Mouse (Mus musculus): ENCODE measurements around the gene Ugt1a5. TPM values are rescaled to one million over a fixed set of nuclear protein-coding genes. Genes with fewer than 3 reads are reported as not detected.

Ugt1a5 gene
- polyA plus RNA-seq, 1 experiment from 2014 or later = not detected

DNA sequence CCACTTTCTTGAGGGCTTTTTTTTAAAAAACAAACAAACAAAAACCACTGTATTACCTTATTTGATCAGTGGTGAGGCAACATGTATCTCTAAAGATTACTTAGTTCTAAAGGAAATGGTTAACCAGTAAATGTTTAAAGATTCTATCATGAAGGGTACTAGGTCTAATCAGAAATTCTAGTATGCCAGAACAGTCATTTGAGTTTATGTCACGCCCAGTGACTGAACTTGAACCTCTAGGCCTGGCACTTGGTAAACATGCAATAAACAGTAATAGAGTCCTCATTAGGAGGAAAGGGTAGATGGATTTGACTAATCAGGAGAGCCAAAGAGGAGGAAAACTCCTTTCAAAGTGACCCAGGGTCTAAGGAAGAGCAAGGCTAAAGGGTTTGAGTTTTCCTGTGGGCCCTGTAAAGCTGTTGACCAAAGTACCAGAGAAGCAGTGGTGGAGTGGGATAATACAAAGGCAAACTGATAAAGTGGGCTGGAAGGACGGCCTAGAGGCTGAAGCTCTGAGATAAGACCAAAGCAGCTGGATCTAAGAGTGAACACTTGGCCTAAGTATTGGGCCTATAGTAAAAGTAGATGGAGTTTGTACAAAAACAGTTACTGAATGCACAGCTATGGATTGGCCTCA, 41.1 kb downstream of the Ugt1a5 start:
- H3K9ac ChIP-seq (replicated peaks; ENCODE audit: low read length) = no peak overlapping the region
- ATAC-seq (ENCODE audit: low FRiP score, low TSS enrichment) (no peak), DNase-seq (no peak)
- H3K27me3 ChIP-seq (ENCODE audit: control insufficient read depth, insufficient read depth, low read length) = no peaks in the 10 kb centered on the region
- H3K27ac ChIP-seq (replicated peaks; ENCODE audit: low read depth, low read length) = no peak overlapping the region
- no peak overlapping the region for H3K4me2 ChIP-seq (ENCODE audit: low read length)
- H3K36me3 ChIP-seq (ENCODE audit: control insufficient read depth, insufficient read depth, low read length) = no peaks in the 10 kb centered on the region
- 0 out of 2 replicates have a peak, but pooled peaks cover 5% of the 10 kb centered on the region for H3K4me1 ChIP-seq (ENCODE audit: control insufficient read depth, insufficient read depth, low read length)
- H3K4me3 ChIP-seq (replicated peaks; ENCODE audit: low read depth, low read length) = no peak overlapping the region
- peaks cover 29% of the 10 kb centered on the region for H3K9me3 ChIP-seq (ENCODE audit: control insufficient read depth, low read length)
- 72% methylated on average over 2 of the region's 2 CpGs for WGBS

DNA sequence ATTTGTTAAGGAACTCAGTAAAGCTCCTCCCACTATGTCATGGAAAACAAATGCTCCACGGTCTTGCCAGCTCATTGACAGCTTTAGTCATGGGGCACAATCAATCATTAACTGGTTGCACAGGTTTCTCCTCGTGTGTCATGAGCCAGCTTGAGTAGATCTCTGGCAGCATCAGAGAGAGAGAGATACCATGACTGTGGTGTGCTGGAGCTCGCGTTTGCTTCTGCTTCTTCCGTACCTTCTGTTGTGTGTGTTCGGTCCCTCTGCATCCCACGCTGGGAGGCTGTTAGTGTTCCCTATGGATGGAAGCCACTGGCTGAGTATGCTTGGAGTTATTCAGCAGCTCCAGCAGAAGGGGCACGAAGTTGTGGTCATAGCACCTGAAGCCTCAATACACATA, 46.0 kb downstream of the Ugt1a5 start, which contains the start of gene Ugt1a1:
Ugt1a1 (plus strand) TSS at position 148 of the 400 bp plus-strand sequence.
- WGBS = 70% methylated on average over 8 of the region's 8 CpGs
- 0 out of 2 replicates have a peak, but pooled peaks have one; percentile 5 for ATAC-seq (ENCODE audit: low FRiP score, low TSS enrichment)
- Histone ChIP-seq H3K4me1 (ENCODE audit: control insufficient read depth, insufficient read depth, low read length) (no peaks in the 10 kb centered on the region), H3K9ac (replicated peaks; ENCODE audit: low read length) (no peak within 1 kb of the TSS), H3K27me3 (ENCODE audit: control insufficient read depth, insufficient read depth, low read length) (no peaks in the 10 kb centered on the region), H3K4me2 (ENCODE audit: low read length) (no peak within 1 kb of the TSS), H3K9me3 (ENCODE audit: control insufficient read depth, low read length) (peaks cover 53% of the 10 kb centered on the region), H3K4me3 (replicated peaks; ENCODE audit: low read depth, low read length) (no peak within 1 kb of the TSS), H3K36me3 (ENCODE audit: control insufficient read depth, insufficient read depth, low read length) (no peaks in the 10 kb centered on the region), H3K27ac (replicated peaks; ENCODE audit: low read depth, low read length) (no peak within 1 kb of the TSS)
- DNase-seq = peak; percentile 1

DNA sequence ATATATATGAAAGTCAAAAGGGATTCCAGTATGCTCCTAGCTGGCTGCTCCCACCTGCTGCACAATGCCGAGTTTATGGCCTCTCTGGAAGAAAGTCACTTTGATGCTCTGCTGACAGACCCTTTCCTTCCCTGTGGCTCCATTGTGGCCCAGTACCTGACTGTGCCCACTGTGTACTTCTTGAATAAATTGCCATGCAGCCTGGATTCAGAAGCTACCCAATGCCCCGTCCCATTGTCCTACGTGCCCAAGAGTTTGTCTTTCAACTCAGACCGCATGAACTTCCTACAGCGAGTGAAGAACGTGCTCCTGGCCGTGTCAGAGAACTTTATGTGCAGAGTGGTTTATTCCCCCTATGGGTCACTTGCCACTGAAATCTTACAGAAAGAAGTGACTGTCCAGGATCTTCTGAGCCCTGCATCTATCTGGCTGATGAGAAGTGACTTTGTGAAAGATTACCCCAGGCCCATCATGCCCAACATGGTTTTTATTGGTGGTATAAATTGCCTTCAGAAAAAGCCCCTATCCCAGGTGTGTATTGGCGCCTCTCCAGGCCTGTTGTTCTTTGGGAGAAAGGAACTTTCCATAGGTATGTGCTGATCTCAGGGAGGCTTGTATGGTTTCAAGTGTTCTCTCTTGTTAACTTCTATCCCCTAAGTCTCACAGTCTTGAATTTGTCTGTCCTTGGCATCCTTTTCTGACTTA, 46.7 kb downstream of the Ugt1a5 start:
- Histone ChIP-seq H3K9ac (replicated peaks; ENCODE audit: low read length) (no peak overlapping the region), H3K9me3 (ENCODE audit: control insufficient read depth, low read length) (peaks cover 60% of the 10 kb centered on the region), H3K4me1 (ENCODE audit: control insufficient read depth, insufficient read depth, low read length) (no peaks in the 10 kb centered on the region), H3K36me3 (ENCODE audit: control insufficient read depth, insufficient read depth, low read length) (no peaks in the 10 kb centered on the region), H3K27me3 (ENCODE audit: control insufficient read depth, insufficient read depth, low read length) (no peaks in the 10 kb centered on the region), H3K27ac (replicated peaks; ENCODE audit: low read depth, low read length) (no peak overlapping the region), H3K4me3 (replicated peaks; ENCODE audit: low read depth, low read length) (no peak overlapping the region), H3K4me2 (ENCODE audit: low read length) (no peak overlapping the region)
- 60% methylated on average over 8 of the region's 8 CpGs for WGBS
- peak; percentile 2 for DNase-seq
- peak; percentile 21; the same call in 1 of the 2 replicates for ATAC-seq (ENCODE audit: low FRiP score, low TSS enrichment)

DNA sequence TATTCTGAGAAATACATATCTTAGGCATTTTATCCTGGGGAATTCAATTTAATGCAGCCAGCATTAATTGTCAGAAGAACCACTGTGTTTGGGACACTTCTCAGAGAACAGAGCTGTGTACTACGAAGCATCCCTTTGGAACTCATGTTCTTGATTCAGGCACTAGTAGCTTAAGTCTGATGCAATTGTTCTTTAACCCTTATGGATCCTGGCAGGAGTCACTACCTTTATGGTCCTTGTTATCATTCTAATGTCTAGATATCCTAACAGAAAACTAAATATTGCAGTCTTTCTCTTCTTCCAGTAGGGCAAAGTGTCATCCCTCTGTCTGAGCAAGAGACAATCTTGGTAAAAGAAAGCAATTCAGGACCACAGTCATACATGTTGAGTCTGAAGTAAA, 47.2 kb downstream of the Ugt1a5 start:
- Histone ChIP-seq H3K9ac (replicated peaks; ENCODE audit: low read length) (no peak overlapping the region), H3K4me2 (ENCODE audit: low read length) (no peak overlapping the region), H3K36me3 (ENCODE audit: control insufficient read depth, insufficient read depth, low read length) (no peaks in the 10 kb centered on the region), H3K9me3 (ENCODE audit: control insufficient read depth, low read length) (peaks cover 62% of the 10 kb centered on the region), H3K27ac (replicated peaks; ENCODE audit: low read depth, low read length) (no peak overlapping the region), H3K4me3 (replicated peaks; ENCODE audit: low read depth, low read length) (no peak overlapping the region), H3K27me3 (ENCODE audit: control insufficient read depth, insufficient read depth, low read length) (no peaks in the 10 kb centered on the region), H3K4me1 (ENCODE audit: control insufficient read depth, insufficient read depth, low read length) (no peaks in the 10 kb centered on the region)
- ATAC-seq (ENCODE audit: low FRiP score, low TSS enrichment) = no peak
- WGBS = 75% methylated on average over 1 of the region's 1 CpGs
- peak; percentile 1 for DNase-seq

DNA sequence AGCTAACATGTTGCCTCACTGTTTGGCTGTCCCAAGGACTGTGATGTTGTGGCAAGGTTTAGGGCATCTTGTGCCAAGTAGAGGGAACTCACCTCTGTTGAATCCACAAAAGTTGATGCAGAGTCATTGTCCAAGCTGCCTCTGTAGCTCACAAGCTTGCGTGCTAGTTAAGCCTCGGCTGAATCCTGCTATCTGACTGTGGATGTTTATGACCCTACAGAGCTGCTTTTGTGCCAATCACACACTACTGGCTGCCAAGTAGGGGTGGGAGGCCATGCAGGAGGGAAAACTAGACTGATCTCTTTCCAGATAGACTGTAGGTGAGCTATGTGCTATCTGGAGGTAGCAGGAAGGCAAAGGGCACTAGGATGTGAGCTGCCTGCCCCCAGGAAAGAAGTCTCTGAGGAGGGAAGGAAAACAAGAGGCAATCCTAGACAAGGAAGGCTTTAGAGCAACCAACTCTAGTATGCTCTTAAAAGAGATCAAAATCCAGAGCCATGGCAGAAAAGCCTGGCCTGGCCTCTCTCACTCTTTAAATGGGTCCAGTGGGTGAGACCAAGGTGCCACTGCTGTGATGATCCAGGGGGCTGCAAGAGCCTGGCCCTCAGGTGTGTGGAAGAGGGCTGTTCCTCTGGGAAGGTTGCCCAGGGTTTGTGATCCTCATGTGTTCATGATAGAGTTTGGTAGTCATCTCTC, 48.1 kb downstream of the Ugt1a5 start:
- Histone ChIP-seq H3K27me3 (ENCODE audit: control insufficient read depth, insufficient read depth, low read length) (no peaks in the 10 kb centered on the region), H3K9ac (replicated peaks; ENCODE audit: low read length) (no peak overlapping the region), H3K4me2 (ENCODE audit: low read length) (no peak overlapping the region), H3K4me1 (ENCODE audit: control insufficient read depth, insufficient read depth, low read length) (no peaks in the 10 kb centered on the region), H3K27ac (replicated peaks; ENCODE audit: low read depth, low read length) (no peak overlapping the region), H3K9me3 (ENCODE audit: control insufficient read depth, low read length) (peaks cover 62% of the 10 kb centered on the region), H3K36me3 (ENCODE audit: control insufficient read depth, insufficient read depth, low read length) (no peaks in the 10 kb centered on the region), H3K4me3 (replicated peaks; ENCODE audit: low read depth, low read length) (no peak overlapping the region)
- WGBS = 83% methylated on average over 2 of the region's 2 CpGs
- ATAC-seq (ENCODE audit: low FRiP score, low TSS enrichment) (peak; percentile 15), DNase-seq (peak; percentile 1)

DNA sequence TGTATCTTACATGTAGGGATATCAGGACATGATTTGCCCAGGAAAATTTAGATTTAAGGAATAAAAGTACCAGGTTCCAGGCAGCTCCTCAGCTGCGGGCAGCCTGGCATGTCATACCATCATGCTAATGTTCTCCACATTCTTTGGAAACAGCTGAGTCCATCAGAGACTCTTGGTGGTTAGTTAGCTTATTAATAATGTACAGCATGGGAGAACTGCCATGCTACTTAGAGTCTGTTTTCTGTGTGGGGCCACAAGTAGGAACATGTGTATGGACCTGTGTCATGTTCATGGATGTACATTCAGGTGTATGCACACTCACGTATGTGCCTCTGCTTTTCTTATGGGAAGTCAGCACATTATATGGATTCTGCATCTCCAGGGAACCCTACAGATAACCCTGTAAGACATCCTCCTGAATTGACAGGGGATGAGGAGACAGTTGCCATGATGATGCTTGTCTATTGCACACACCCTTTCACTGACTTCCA, 48.7 kb downstream of the Ugt1a5 start:
- ATAC-seq (ENCODE audit: low FRiP score, low TSS enrichment) (0 out of 2 replicates have a peak, but pooled peaks have one; percentile 7), DNase-seq (peak; percentile 0)
- Histone ChIP-seq H3K27me3 (ENCODE audit: control insufficient read depth, insufficient read depth, low read length) (no peaks in the 10 kb centered on the region), H3K4me1 (ENCODE audit: control insufficient read depth, insufficient read depth, low read length) (no peaks in the 10 kb centered on the region), H3K4me3 (replicated peaks; ENCODE audit: low read depth, low read length) (no peak overlapping the region), H3K27ac (replicated peaks; ENCODE audit: low read depth, low read length) (no peak overlapping the region), H3K9me3 (ENCODE audit: control insufficient read depth, low read length) (peaks cover 62% of the 10 kb centered on the region), H3K9ac (replicated peaks; ENCODE audit: low read length) (no peak overlapping the region), H3K36me3 (ENCODE audit: control insufficient read depth, insufficient read depth, low read length) (no peaks in the 10 kb centered on the region), H3K4me2 (ENCODE audit: low read length) (no peak overlapping the region)
- 80% methylated on average over 2 of the region's 2 CpGs for WGBS

DNA sequence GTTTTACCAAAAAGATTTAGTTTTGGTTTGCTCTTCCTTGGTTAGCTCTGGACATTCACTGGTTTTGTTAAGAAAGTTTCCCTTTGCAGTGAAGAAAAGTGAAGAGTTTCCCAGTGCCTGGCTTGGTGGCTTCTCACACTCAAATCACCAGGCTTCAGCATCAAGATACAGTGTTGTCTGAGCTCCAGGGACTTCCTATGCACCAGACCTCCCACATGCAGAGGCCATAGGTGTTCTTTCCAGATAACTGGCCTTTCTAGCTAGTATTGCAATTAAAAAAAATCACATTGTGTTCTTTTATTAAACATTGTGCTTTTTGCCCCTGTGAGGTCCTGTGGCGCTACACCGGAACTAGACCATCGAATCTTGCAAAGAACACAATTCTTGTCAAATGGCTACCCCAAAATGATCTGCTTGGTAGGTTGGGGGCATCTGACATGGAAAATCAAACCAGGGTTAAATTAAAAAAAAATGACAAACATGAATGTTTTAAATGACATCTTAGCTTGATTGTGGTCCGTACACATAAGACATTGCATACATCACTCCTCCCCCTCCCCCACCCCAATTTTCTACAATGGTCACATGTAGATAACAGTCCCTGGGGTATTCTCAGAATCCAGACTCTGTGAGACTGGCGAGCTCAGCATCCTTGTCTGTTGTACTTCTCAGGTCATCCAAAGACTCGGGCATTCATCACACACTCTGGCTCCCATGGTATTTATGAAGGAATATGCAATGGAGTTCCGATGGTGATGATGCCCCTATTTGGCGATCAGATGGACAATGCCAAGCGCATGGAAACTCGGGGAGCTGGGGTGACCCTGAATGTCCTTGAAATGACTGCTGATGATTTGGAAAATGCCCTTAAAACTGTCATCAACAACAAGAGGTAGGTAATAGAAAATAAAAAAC, 49.9 kb downstream of the Ugt1a5 start:
- H3K4me2 ChIP-seq (ENCODE audit: low read length) = no peak overlapping the region
- H3K36me3 ChIP-seq (ENCODE audit: control insufficient read depth, insufficient read depth, low read length) = no peaks in the 10 kb centered on the region
- H3K9me3 ChIP-seq (ENCODE audit: control insufficient read depth, low read length) = peaks cover 62% of the 10 kb centered on the region
- H3K9ac ChIP-seq (replicated peaks; ENCODE audit: low read length) = no peak overlapping the region
- WGBS = 70% methylated on average over 10 of the region's 10 CpGs
- no peak overlapping the region for H3K27ac ChIP-seq (replicated peaks; ENCODE audit: low read depth, low read length)
- no peaks in the 10 kb centered on the region for H3K27me3 ChIP-seq (ENCODE audit: control insufficient read depth, insufficient read depth, low read length)
- DNase-seq (peak; percentile 7), ATAC-seq (ENCODE audit: low FRiP score, low TSS enrichment) (no peak)
- no peaks in the 10 kb centered on the region for H3K4me1 ChIP-seq (ENCODE audit: control insufficient read depth, insufficient read depth, low read length)
- H3K4me3 ChIP-seq (replicated peaks; ENCODE audit: low read depth, low read length) = no peak overlapping the region

DNA sequence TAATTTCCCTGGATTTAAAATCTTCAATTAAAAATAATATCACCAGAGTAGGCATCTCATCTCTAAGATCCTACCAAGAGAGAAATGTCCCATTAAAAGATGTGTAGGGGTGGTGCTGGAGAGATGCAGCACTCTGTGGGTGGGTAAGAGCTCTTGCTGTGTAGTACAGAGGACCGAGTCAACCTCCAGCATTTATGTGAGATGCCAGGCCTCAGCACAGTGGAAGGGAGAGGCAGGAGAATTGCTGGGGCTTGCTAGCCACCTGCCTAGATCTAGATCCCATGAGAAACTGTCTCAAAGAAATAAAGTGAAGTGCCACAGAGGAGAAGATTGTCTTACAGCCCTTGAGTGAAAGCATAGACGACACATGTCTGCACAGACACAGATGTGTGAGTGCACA, 50.7 kb downstream of the Ugt1a5 start:
- DNase-seq = no peak
- H3K27ac ChIP-seq (replicated peaks; ENCODE audit: low read depth, low read length) = no peak overlapping the region
- 58% methylated on average over 2 of the region's 2 CpGs for WGBS
- no peak for ATAC-seq (ENCODE audit: low FRiP score, low TSS enrichment)
- H3K9ac ChIP-seq (replicated peaks; ENCODE audit: low read length) = no peak overlapping the region
- H3K9me3 ChIP-seq (ENCODE audit: control insufficient read depth, low read length) = peaks cover 58% of the 10 kb centered on the region
- no peak overlapping the region for H3K4me3 ChIP-seq (replicated peaks; ENCODE audit: low read depth, low read length)
- H3K36me3 ChIP-seq (ENCODE audit: control insufficient read depth, insufficient read depth, low read length) = no peaks in the 10 kb centered on the region
- H3K4me2 ChIP-seq (ENCODE audit: low read length) = no peak overlapping the region
- H3K27me3 ChIP-seq (ENCODE audit: control insufficient read depth, insufficient read depth, low read length) = no peaks in the 10 kb centered on the region
- no peaks in the 10 kb centered on the region for H3K4me1 ChIP-seq (ENCODE audit: control insufficient read depth, insufficient read depth, low read length)

All from midbrain, embryonic 14.5 days (tissue).